Mouse (Mus musculus): ENCODE measurements around the gene Tead2.

GRCm38 (mm10) chr7:45216442-45217183, 1.1 kb downstream of the Tead2 start:
- TF ChIP-seq EP300 (IDR thresholded peaks at IDR 0.05): no peak
- no peak for TF ChIP-seq CTCF (IDR thresholded peaks at IDR 0.05)
